ENCODE assay signal across 20 mouse cellular contexts in genomic region chr10:62070636-62071035, GRCm38 (mm10).
DNase-seq lines count a peak whose midpoint lies in the region; ATAC-seq and TF ChIP-seq lines count a peak whose summit lies in the region.
"Had no signal": no experiment of that assay in that cellular context is flagged by ENCODE, and none has a peak within 500 bp of the region (broad histone marks: within the 10 kb centered on the region; RNA-seq: fewer than 3 reads in every experiment).

No protein-coding gene starts in this region.

- peak; percentile 54 for DNase-seq in kidney, adult 2 months
- DNase-seq in kidney, postnatal 10 days, result no peak
- peak; percentile 5 for DNase-seq in liver, adult 2 months (ENCODE audit: extremely low read depth, low read depth, low spot score)
- DNase-seq: adrenal gland, adult 8-10 months; adrenal gland, postnatal 25 days; forebrain, postnatal 0 days; gastrocnemius, postnatal 25 days; heart, adult 18-20 months; heart, postnatal 10 days; heart, postnatal 36 days had no signal

- ATAC-seq in liver, embryonic 12.5 days, result no peak
- peak; percentile 71 for ATAC-seq in intestine, postnatal 0 days
- ATAC-seq in erythroblast, adult 5-6 weeks (replicated peaks; ENCODE audit: low FRiP score, poor library complexity, severe bottlenecking), result no peak
- ATAC-seq: activated CD4-positive, CD25-positive, alpha-beta regulatory T cell, adult 4 months; forebrain, embryonic 14.5 days; forebrain, postnatal 0 days; hindbrain, embryonic 16.5 days had no signal

- H3K79me2 ChIP-seq in liver, adult 2 months (ENCODE audit: control insufficient read depth, insufficient read depth, low read length), result no peaks in the 10 kb centered on the region

- WGBS in kidney, adult 2 months, result 58% methylated on average over 8 of the region's 8 CpGs
- 50% methylated on average over 8 of the region's 8 CpGs for WGBS in liver, adult 2 months
- 72% methylated on average over 8 of the region's 8 CpGs for WGBS in liver, embryonic 12.5 days (ENCODE audit: insufficient replicate concordance)
- 39% methylated on average over 8 of the region's 8 CpGs for WGBS in intestine, postnatal 0 days

- H3K27me3 ChIP-seq in kidney, adult 2 months (replicated peaks; ENCODE audit: control insufficient read depth, insufficient read depth, low read length), result no peaks in the 10 kb centered on the region
- no peaks in the 10 kb centered on the region for H3K27me3 ChIP-seq in liver, adult 2 months (ENCODE audit: control insufficient read depth, insufficient read depth, low read length)
- no peaks in the 10 kb centered on the region; the same call in 1 of the 2 replicates for H3K27me3 ChIP-seq in liver, embryonic 12.5 days (replicated peaks)
- no peaks in the 10 kb centered on the region for H3K27me3 ChIP-seq in intestine, postnatal 0 days (replicated peaks; ENCODE audit: control insufficient read depth, insufficient read depth, low read length)

- no peak overlapping the region for H3K9ac ChIP-seq in liver, adult 2 months (ENCODE audit: low read depth, low read length)
- H3K9ac ChIP-seq in liver, embryonic 12.5 days, result no peak overlapping the region
- no peak overlapping the region for H3K9ac ChIP-seq in intestine, postnatal 0 days (ENCODE audit: low read depth, low read length)
- H3K9ac ChIP-seq: forebrain, postnatal 0 days; heart, embryonic 12.5 days; heart, embryonic 15.5 days; hindbrain, embryonic 13.5 days had no signal

- no peak overlapping the region for H3K27ac ChIP-seq in kidney, adult 2 months (ENCODE audit: insufficient read depth, low read depth, low read length)
- H3K27ac ChIP-seq in liver, adult 2 months (replicated peaks; ENCODE audit: insufficient read depth, low read depth, low read length), result no peak overlapping the region
- H3K27ac ChIP-seq in liver, embryonic 12.5 days, result no peak overlapping the region
- peak overlapping the region; percentile 41; the same call in 1 of the 2 replicates for H3K27ac ChIP-seq in intestine, postnatal 0 days (ENCODE audit: low read depth, low read length)
- H3K27ac ChIP-seq: heart, embryonic 15.5 days; hindbrain, embryonic 10.5 days; hindbrain, embryonic 13.5 days had no signal

- no peaks in the 10 kb centered on the region for H3K36me3 ChIP-seq in kidney, adult 2 months (ENCODE audit: control insufficient read depth, insufficient read depth, low read length)
- H3K36me3 ChIP-seq in liver, adult 2 months (ENCODE audit: control insufficient read depth, insufficient read depth, low read length), result no peaks in the 10 kb centered on the region
- H3K36me3 ChIP-seq in liver, embryonic 12.5 days, result no peaks in the 10 kb centered on the region
- H3K36me3 ChIP-seq in intestine, postnatal 0 days (ENCODE audit: control insufficient read depth, insufficient read depth), result no peaks in the 10 kb centered on the region
- H3K36me3 ChIP-seq: heart, embryonic 12.5 days; heart, embryonic 15.5 days; hindbrain, embryonic 10.5 days; hindbrain, embryonic 13.5 days had no signal

- no peak for TF ChIP-seq POLR2A in kidney, adult 2 months (IDR thresholded peaks at IDR 0.05; ENCODE audit: low read depth, low read length)
- TF ChIP-seq POLR2A in liver, adult 2 months (IDR thresholded peaks at IDR 0.05; ENCODE audit: extremely low read depth, insufficient read depth, low read length), result no peak

- no peaks in the 10 kb centered on the region for H3K9me3 ChIP-seq in liver, embryonic 12.5 days (replicated peaks)
- H3K9me3 ChIP-seq in intestine, postnatal 0 days (ENCODE audit: control insufficient read depth), result no peaks in the 10 kb centered on the region
- H3K9me3 ChIP-seq: heart, embryonic 12.5 days; heart, embryonic 15.5 days; hindbrain, embryonic 10.5 days; hindbrain, embryonic 13.5 days had no signal

- no peaks in the 10 kb centered on the region for H3K4me1 ChIP-seq in kidney, adult 2 months (ENCODE audit: control insufficient read depth, insufficient read depth, low read length)
- H3K4me1 ChIP-seq in liver, adult 2 months (ENCODE audit: control insufficient read depth, insufficient read depth, low read length), result no peaks in the 10 kb centered on the region
- peaks cover 8% of the 10 kb centered on the region; the same call in 1 of the 2 replicates for H3K4me1 ChIP-seq in liver, embryonic 12.5 days
- H3K4me1 ChIP-seq in intestine, postnatal 0 days (replicated peaks; ENCODE audit: control insufficient read depth, insufficient read depth, low read length), result no peaks in the 10 kb centered on the region; the same call in 1 of the 2 replicates
- H3K4me1 ChIP-seq: heart, embryonic 15.5 days; hindbrain, embryonic 10.5 days; hindbrain, embryonic 13.5 days had no signal

- no peak overlapping the region for H3K4me3 ChIP-seq in kidney, adult 2 months (ENCODE audit: insufficient read depth, low read depth, low read length)
- H3K4me3 ChIP-seq in liver, adult 2 months (ENCODE audit: insufficient read depth, low read depth, low read length), result no peak overlapping the region
- no peak overlapping the region for H3K4me3 ChIP-seq in liver, embryonic 12.5 days
- no peak overlapping the region for H3K4me3 ChIP-seq in intestine, postnatal 0 days (ENCODE audit: low read depth, low read length)
- H3K4me3 ChIP-seq: heart, embryonic 12.5 days; heart, embryonic 15.5 days; hindbrain, embryonic 10.5 days; hindbrain, embryonic 13.5 days had no signal

- no peak overlapping the region for H3K4me2 ChIP-seq in liver, embryonic 12.5 days
- H3K4me2 ChIP-seq in intestine, postnatal 0 days (replicated peaks; ENCODE audit: low read depth), result peak overlapping the region; percentile 46
- H3K4me2 ChIP-seq: heart, embryonic 12.5 days; heart, embryonic 15.5 days; hindbrain, embryonic 13.5 days had no signal

- no peak for TF ChIP-seq CTCF in kidney, adult 2 months (conservative IDR thresholded peaks at IDR 0.05; ENCODE audit: insufficient read depth, insufficient read length, low read depth, low read length)
- TF ChIP-seq CTCF in liver, adult 2 months (IDR thresholded peaks at IDR 0.05; ENCODE audit: low read depth, low read length), result no peak
- no peak for TF ChIP-seq CTCF in intestine, postnatal 0 days (IDR thresholded peaks at IDR 0.05; ENCODE audit: low read depth)
